Mouse (Mus musculus) liver, embryonic 14.5 days (tissue): ENCODE data around the gene Tmem237.

ENCODE experiments used
- CTCF ChIP-seq: IDR thresholded peaks from 2 replicates; pipeline ENCODE4 v1.5.1; 2016; ENCODE audit warnings: antibody characterized with exemption, low read depth, control low read depth
- EP300 ChIP-seq: IDR thresholded peaks from 2 replicates; pipeline ENCODE4 v1.6.1; 2016; ENCODE audit warnings: antibody characterized with exemption, low read depth

GRCm38 (mm10) chr1:59094705-59095104 lies 25.5 kb downstream of the Tmem237 start, which contains the start of gene C2cd6:
- no peak for TF ChIP-seq EP300
- no peak for TF ChIP-seq CTCF
